Mouse (Mus musculus) bone marrow macrophage, adult 2 months (primary cell): ENCODE data around the gene Skida1. TPM values are rescaled to one million over a fixed set of nuclear protein-coding genes. Genes with fewer than 3 reads are reported as not detected.

Experiments used
- H3K27ac ChIP-seq: 2 replicates; pipeline ENCODE4 v1.5.1; 2012; ENCODE audit warnings: low read depth, low read length; ENCODE audit not compliant: insufficient read depth
- H3K4me1 ChIP-seq: 2 replicates; pipeline ENCODE4 v1.6.1; 2012; ENCODE audit warnings: low read length; ENCODE audit not compliant: control insufficient read depth, insufficient read depth
- H3K4me3 ChIP-seq: 2 replicates; pipeline ENCODE4 v1.5.1; 2012; ENCODE audit warnings: mild to moderate bottlenecking, low read length, moderate library complexity; ENCODE audit not compliant: insufficient read depth
- CTCF ChIP-seq: IDR thresholded peaks from 2 replicates; pipeline ENCODE4 v1.5.1; 2012; ENCODE audit warnings: low read depth, mild to moderate bottlenecking, low read length, moderate library complexity
- POLR2A ChIP-seq: IDR thresholded peaks from 2 replicates; pipeline ENCODE4 v1.6.1; 2012; ENCODE audit warnings: mild to moderate bottlenecking, low read depth, low read length, borderline replicate concordance
- polyA plus RNA-seq: library from polyadenylated mRNA; stranded (reverse); fragments of >200 nt; gene quantifications from 2 replicates; pipeline ENCODE4 v1.2.4, GENCODE M21; 2012; ENCODE audit not compliant: missing spikeins, insufficient read depth, insufficient read length

Gene Skida1
- polyA plus RNA-seq, 1 experiment, result not detected

GRCm38 (mm10) chr2:18050018-18050417 lies 1.2 kb upstream of the Skida1 start:
- no peak overlapping the region for H3K27ac ChIP-seq
- H3K4me3 ChIP-seq, result no peak overlapping the region
- H3K4me1 ChIP-seq, result no peaks in the 10 kb centered on the region
- TF ChIP-seq CTCF (no peak), POLR2A (no peak)

- Histone ChIP-seq H3K4me1 (no peaks in the 10 kb centered on the region), H3K4me3 (no peak overlapping the region), H3K27ac (no peak overlapping the region)
- TF ChIP-seq CTCF, result no peak
- TF ChIP-seq POLR2A, result no peak
Observed at GRCm38 (mm10) chr2:18049279-18049821, 499 bp upstream of the Skida1 start.

DNA sequence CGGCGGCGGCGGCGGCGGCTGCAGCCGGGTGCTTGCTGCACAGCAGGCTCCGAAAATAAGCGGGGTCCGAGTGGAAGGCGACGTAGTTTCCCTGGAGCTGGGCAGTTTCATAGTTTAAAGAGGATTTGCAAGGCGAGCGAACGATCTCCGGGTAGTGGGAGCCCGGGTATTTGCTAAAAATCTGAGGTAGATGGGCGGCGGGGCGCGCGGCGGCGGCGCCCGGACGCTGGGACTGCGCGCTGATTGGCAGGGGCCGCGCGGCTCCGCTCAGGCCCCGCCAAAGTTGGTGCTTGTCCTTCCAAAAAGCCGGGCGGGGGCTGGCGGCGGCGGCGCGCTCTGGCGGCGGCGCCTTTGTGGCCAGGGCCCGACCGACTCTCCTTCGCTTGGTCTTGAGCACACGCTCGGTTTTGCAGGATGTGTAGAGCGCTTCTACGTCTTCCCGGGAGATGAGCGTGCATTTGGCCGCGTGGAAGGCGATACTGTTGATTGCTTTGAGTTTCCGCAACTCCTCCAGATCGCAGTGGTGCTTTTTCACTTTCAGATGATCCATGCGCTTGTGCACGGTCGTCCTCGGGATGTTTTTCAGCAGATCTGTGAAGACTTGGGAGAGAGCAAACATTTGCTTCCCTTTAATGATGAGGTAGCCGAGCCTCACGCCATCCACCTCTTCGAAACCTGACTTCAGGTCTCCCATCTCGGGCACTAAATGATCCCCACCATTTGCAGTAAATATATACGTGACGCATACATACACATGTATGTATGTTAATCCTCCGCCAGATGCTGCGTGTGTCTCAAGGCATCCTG lies 1.0 kb downstream of the Skida1 start:
- TF ChIP-seq CTCF, result no peak
- no peak for TF ChIP-seq POLR2A
- peak overlapping the region; percentile 50 for H3K4me3 ChIP-seq
- no peak overlapping the region for H3K27ac ChIP-seq
- H3K4me1 ChIP-seq, result no peaks in the 10 kb centered on the region

GRCm38 (mm10) chr2:18046758-18047645 lies 1.8 kb downstream of the Skida1 start:
- Histone ChIP-seq H3K27ac (no peak overlapping the region), H3K4me3 (peak overlapping the region; percentile 50), H3K4me1 (no peaks in the 10 kb centered on the region)
- TF ChIP-seq CTCF, result no peak
- no peak for TF ChIP-seq POLR2A

DNA sequence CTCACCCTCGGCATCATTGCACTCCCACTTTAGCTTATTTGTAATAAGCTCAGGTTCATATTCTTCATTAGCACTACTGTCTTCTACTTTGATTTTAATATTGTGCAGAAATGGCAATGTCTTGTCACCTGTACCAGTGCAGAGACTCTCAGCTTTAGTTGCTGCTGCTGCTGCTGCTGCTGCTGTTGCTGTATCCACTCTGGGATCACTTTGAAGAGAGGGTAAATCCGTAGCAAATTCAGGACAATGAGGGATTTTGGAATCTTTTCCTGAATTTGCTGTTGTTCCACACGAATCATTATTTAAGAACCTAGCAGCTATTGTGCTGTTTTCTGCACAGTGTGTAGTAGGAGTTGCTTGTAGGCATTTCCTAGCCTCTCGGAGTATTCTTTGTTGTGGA lies 2.7 kb downstream of the Skida1 start:
- H3K4me3 ChIP-seq, result peak overlapping the region; percentile 50; the same call in 1 of the 2 replicates
- no peak overlapping the region for H3K27ac ChIP-seq
- TF ChIP-seq CTCF, result no peak
- TF ChIP-seq POLR2A, result no peak
- no peaks in the 10 kb centered on the region for H3K4me1 ChIP-seq

GRCm38 (mm10) chr2:18045781-18046181 lies 3.1 kb downstream of the Skida1 start:
- TF ChIP-seq CTCF, result no peak
- TF ChIP-seq POLR2A, result no peak
- no peak overlapping the region for H3K4me3 ChIP-seq
- H3K4me1 ChIP-seq, result no peaks in the 10 kb centered on the region
- no peak overlapping the region for H3K27ac ChIP-seq

GRCm38 (mm10) chr2:18045143-18045780 lies 3.6 kb downstream of the Skida1 start:
- TF ChIP-seq POLR2A, result no peak
- no peak for TF ChIP-seq CTCF
- H3K27ac ChIP-seq, result no peak overlapping the region
- no peak overlapping the region for H3K4me3 ChIP-seq
- H3K4me1 ChIP-seq, result no peaks in the 10 kb centered on the region

- H3K4me1 ChIP-seq, result no peaks in the 10 kb centered on the region
- H3K4me3 ChIP-seq, result no peak overlapping the region
- TF ChIP-seq CTCF (no peak), POLR2A (no peak)
- H3K27ac ChIP-seq, result no peak overlapping the region
Observed at GRCm38 (mm10) chr2:18041199-18041885, 7.5 kb downstream of the Skida1 start.
